Mouse (Mus musculus) layer of hippocampus, adult 11-12 months (tissue): ENCODE measurements around the gene Ccdc114.

ENCODE experiments used
- DNase-seq: peaks from one replicate; pipeline ENCODE4 v3.0.0; 2022; ENCODE audit warnings: low spot score

The Ccdc114 gene

DNA sequence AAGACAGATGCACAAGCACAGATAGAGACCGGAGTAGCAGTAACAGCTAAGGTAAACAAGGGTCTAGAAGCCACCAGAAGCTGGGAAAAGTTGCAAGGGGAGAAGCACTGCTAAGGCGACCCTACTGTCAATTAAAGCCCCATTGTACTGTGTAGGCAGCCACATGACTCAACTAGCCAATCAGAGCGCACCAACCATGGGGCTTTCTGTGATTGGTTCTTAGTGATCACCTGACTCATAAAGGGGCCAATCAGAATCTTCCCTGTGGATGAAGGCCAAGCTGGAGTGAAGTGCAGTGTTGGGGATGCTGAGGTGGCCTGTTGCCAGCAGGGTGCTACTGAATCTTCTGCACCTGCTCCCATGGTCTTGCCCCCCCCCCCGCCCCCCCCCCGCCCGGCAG lies 63.0 kb downstream of the Ccdc114 start:
- DNase-seq = no peak

GRCm38 (mm10) chr7:45988344-45988743 lies 64.5 kb downstream of the Ccdc114 start:
- no peak for DNase-seq

GRCm38 (mm10) chr7:45992470-45992869 lies 68.6 kb downstream of the Ccdc114 start:
- DNase-seq = no peak
